Mouse (Mus musculus): ENCODE data around the gene Rtkn2.

Rtkn2 gene

DNA sequence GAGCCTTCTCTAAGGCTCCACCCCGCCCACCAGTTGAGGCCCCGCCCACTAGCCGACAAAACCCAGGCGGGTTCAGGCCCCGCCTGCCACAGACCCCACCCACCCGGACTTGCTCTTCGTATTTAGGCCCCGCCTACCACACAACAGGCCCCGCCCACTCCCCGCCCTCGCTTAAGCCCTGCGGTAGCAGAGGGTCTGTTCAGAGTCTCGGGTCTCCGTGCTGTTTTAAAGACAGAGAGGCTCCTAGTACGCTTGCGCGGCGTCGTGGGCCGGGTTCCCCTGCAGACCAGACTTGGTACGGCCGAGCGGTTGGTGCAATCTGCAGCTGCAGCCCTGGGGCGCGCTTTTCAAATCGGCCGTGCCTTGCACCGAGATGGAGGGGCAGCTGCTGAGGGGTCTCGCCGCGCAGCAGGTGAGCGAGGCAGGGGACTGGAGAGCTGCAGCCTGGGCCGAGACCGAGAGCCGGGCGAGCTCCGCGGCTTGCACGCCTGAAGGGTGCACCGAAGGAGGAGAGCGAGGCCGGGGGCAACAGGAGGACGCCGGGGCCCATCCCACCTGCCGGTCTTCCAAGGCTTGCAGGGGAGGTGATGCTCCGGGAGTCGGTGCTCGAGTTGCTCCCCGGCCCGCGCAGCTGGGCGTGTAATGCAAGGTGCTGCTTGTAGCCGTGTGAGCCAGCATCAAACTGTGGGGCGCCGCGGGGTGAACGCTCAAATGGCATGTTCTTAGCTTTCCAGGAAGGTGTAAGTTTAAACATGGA, at the start of gene Rtkn2:
Gene Rtkn2, plus strand, starts transcription at position 170 of the 757 bp plus-strand sequence.
- peak; percentile 93 to 94 for DNase-seq

GRCm38 (mm10) chr10:67931328-67931727, 48.0 kb upstream of the Rtkn2 start:
- no peak for DNase-seq

- no peak for DNase-seq
Measured at GRCm38 (mm10) chr10:67932780-67933179, 46.6 kb upstream of the Rtkn2 start.

DNA sequence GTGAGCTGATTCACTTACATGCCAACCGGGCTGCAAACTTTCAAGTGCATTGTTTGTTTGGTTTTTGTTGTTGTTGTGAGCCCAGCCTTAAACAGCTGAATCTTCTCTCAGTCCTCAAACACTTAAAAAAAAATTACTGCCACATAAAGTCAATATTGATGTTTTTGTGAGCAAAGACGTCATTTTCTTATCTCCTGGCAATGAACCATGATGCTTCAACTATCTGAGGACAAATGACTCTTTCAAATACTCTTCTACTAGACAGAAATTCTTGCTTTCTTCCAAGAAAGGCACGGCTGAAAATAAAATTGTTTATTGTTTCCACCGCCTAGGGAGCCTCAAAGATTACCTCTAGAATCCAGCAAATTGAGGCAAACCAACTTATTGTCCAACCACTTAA, 42.4 kb upstream of the Rtkn2 start:
- no peak for DNase-seq

GRCm38 (mm10) chr10:67937775-67938174, 41.6 kb upstream of the Rtkn2 start:
- DNase-seq: no peak

- DNase-seq: no peak
Measured at GRCm38 (mm10) chr10:67939546-67939945, 39.8 kb upstream of the Rtkn2 start.

DNA sequence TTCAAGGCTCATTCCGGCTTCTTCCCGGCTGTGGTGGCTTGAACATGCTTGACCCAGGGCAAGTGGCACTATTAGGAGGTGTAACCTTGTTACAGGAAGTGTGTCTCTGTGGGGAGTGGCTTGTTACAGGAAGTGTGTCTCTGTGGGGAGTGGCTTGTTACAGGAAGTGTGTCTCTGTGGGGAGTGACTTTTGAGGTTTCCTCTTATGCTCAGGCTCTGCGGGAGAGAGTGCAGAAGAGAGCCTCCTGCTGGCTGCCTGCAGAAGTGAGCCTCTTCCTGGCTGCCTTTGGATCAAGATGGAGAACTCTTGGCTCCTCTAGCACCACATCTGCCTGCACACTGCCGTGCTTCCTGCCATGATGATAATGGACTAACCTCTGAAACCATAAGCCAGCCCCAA, 35.9 kb upstream of the Rtkn2 start:
- DNase-seq: no peak

DNA sequence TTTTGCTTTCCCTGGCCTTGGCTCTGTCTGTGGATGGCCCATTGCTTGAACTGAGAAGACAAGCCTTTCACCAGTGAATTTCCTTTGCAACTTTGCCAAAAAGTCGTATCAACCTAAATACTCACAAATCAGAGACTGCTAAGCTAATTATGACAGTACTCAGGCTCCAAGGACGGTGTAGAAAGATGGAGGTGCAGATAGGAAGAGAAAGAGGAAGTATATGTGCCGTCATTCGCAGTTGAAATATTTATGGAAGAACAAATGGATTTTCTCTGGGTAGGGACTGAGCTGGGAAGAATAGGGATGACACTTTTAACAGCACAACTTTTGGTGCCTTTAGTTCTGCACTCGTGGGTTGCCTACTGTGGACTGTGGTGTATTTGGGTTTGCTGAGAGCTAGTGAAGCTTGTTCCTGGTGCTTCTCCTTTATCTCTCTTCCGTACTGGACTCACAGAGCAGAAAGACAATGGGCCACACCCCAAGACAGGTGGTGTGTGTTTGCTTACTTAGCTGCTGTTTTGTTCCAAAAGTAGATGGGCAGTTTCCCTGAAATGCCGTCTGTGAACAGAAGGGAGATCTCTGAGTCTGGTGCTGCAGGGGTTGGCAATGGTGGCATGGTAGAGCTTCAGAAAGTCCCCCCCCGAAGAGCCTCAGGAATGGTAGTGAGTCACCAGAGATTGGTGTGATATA, 29.2 kb upstream of the Rtkn2 start:
- DNase-seq: no peak

DNA sequence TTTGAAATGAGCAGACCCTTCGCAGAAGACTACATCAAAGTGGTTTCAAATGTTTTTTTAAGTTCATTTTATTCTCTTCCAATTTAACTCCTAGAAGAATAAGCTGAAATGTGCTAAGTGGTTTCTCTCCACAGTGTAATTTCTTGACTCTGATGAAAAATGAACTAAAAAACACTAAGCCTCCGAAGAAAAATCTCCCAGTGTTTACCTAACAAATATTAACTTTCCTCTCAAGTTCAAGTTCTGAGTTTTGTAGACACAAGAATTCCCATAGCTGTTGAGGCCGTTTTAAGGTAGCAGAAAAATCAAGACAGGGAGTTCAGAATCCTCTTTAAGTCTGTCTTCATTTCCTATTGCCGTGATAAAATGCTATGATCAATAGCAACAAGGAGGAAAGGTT, 27.7 kb upstream of the Rtkn2 start:
- DNase-seq: no peak

- no peak for DNase-seq
Measured at GRCm38 (mm10) chr10:67955982-67956381, 23.4 kb upstream of the Rtkn2 start.

DNA sequence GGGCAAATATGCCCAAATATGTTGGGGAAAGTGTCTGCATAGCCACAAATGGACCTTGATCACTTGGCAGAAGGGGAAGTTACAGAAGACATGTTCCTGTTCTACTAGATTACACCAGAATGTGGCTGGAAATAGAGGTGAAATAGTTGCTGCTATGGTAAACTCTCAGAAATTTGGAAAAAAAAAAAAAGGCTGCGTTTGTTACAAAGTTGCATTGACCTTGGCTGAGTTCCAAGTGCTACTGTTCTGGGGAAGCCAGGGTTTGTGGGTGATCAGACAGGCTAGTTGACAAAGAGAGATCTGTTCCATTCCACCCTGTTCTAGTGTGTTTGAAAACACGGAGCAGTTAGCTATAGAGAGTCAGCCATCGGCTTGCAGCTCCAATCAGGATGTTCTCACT, 19.4 kb upstream of the Rtkn2 start:
- DNase-seq: no peak

DNA sequence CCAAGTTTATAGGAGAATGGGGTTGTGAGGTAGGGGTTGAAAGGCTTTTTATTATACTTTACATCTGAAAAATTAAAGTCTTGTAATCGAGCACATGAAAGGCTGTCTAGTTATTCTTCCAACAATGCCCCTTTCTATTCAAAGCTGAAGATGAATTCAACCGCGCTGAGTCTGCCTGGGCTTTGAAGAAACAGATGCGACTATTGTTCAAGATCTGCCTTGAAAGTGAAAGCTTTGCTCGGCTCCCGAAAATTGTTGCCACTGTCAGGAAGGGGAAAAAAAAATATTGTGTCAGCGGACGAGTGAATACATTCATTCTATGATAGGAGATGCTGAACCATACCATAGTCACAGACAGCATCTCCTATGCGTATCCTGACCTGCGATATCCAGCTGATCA, 16.9 kb upstream of the Rtkn2 start:
- DNase-seq: no peak

DNA sequence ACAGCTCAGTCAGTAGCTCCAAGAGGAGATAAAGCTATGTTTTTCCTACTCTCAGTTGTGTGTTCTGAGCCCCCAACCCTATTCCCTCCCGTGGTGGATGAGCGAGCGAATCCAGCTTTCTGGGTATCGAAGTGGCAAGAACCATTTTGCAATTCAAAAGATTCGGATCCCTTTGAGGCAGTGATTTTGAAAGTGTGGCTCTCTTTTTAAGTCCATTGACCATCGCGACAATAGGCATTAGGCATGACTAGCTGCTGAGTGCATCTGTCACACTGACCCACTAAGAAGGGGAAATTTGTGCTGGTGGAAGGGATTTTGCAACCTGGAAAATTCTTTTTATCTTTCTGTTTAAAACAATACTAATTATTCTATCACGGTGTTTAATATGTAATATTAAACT, 15.3 kb upstream of the Rtkn2 start:
- DNase-seq: no peak

DNA sequence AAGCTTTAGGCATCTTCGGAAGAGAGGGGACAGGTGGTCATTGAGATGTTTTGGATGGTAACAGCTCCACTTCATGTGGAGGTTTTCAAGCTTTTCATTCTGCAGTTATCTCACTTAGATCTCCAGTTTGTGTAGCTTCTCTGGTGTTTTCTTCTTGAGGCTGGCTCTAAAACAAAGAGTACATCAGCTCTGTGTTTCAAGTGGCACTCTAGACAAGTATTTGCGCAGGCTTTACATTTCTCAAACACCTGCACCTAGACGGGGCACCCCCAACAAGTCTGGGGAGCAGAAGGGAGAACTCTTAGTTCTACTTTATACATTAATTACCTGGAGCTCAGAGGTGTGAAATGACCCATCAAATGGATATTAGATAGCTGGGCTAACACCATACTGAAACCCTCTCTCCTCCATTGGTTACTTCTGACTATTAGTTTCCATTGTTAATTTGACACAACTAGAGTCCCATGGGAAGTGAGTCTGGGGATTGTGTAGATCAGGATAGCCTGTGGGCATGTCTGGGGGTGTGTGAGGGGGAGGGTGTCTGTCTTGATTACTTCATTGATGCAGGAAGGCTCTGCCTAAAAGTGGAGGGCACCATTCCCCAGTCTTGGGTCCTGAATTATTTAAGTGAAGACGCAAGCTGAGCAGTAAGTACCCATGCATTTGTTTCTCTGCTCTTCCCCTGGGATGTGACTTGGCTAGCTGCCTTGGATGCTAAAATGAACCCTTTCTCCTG, 14.0 kb upstream of the Rtkn2 start:
- DNase-seq: no peak

- DNase-seq: no peak
Measured at GRCm38 (mm10) chr10:67966102-67966501, 13.3 kb upstream of the Rtkn2 start.

- no peak for DNase-seq
Measured at GRCm38 (mm10) chr10:67966983-67967382, 12.4 kb upstream of the Rtkn2 start.

DNA sequence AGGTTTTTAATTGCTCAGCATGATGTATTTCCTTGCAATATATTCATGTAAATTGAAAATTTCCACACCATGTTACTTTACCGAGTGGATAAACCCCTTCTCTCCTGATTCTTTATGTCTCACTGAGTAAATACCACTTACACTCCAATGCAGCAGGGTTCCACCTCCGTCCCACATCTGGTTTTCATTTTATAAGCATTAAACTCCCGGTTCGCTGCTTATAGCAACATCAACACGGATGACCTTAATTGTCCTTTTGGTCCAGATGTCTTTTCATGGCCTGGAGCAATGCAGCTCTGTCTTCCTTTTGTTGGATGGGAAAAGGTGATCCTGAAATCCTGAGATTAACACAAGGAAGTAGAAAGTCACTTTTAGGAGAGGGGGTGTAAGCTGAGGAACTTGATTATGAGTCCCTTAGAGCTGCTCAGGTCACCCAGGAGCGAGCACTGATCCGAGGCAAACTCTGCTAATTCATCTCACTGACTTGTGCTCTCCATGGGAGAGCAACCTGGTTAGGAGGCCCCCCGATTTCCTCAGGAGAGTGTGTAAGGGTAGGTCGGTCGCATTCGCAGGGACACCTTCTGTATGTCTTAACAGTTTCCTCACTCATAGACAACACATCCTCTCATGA, 8.1 kb upstream of the Rtkn2 start:
- no peak for DNase-seq

GRCm38 (mm10) chr10:67977271-67977670, 2.1 kb upstream of the Rtkn2 start:
- DNase-seq: no peak

- no peak for DNase-seq
Measured at GRCm38 (mm10) chr10:67983776-67984175, 4.4 kb downstream of the Rtkn2 start.

- DNase-seq: peak in 1 of 2 experiments; percentile 67
Measured at GRCm38 (mm10) chr10:67984271-67984943, 5.0 kb downstream of the Rtkn2 start.

DNA sequence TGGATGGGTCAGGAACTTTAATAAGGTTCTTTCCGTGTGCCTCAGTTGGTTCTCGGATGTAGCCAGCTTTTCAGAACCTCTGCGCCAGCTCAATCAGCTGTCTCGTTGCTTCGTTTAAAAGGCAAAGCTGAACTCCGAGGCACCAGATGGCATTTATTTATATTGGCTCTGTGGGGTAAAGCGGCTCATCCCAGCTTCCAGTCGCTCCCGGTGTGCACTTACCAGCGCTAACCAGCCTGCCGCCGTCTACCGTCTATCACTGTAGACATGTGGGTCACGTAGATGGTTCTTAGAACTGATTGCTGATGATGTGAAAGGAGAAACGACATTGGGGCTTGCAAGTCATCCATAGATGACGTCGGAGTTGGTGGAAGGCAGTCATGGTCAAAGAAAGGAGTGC, 5.7 kb downstream of the Rtkn2 start:
- DNase-seq: no peak

- DNase-seq: no peak
Measured at GRCm38 (mm10) chr10:67995356-67995755, 16.0 kb downstream of the Rtkn2 start.

- peak in 1 of 2 experiments; percentile 47 for DNase-seq
Measured at GRCm38 (mm10) chr10:67996171-67996570, 16.8 kb downstream of the Rtkn2 start.
